Mouse (Mus musculus) CD4-positive, CD25-positive, alpha-beta regulatory T cell, adult 2 months (primary cell): ENCODE data around the gene Hap1.

Experiments used
- DNase-seq: peaks from one replicate; pipeline ENCODE4 v3.0.0-alpha.2; 2012; ENCODE audit warnings: low read depth, low spot score

The Hap1 gene

DNA sequence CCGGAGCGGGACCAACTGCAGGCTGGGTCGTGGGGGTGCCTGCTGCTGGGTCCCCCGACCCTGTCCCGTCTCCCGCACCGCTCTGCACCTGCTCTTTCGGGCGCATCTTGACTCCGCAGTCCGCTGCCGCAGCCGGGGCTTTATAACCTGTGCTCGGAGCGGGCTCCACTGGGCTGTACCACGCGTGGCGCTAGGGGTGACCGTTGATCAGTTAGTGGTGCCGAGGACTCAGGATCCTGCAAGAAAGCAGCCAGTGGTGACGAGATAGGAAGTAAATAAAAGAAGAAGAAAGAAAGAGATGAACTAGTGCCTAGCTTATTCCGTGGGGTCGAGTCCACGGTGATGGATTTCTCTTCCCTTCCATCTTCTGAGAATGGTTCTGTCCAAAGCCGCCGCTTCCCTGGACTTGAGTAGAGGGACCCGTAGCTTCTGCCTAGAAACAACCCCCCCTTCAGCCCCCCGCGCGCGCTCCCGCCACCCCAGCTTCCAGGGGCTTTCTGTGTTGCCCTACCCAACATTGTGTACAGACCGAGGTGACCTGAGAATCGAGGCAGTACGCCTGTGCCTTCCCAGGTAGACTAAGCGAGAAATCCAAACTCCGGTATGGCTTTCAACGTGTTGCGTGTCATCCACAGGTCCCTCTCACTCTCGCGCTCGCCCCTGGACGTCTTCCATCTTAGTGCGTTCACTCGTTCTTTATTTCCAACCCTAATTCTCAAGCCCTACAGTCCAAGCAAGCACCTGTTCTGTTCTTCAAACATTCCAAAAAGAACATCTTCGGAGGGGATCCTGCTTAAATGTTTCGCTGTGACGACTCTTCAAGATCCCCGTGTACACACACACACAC lies at the start of gene Hap1:
Gene Hap1, minus strand, starts transcription at position 157 of the 847 bp plus-strand sequence.
- DNase-seq = peak; percentile 73

DNA sequence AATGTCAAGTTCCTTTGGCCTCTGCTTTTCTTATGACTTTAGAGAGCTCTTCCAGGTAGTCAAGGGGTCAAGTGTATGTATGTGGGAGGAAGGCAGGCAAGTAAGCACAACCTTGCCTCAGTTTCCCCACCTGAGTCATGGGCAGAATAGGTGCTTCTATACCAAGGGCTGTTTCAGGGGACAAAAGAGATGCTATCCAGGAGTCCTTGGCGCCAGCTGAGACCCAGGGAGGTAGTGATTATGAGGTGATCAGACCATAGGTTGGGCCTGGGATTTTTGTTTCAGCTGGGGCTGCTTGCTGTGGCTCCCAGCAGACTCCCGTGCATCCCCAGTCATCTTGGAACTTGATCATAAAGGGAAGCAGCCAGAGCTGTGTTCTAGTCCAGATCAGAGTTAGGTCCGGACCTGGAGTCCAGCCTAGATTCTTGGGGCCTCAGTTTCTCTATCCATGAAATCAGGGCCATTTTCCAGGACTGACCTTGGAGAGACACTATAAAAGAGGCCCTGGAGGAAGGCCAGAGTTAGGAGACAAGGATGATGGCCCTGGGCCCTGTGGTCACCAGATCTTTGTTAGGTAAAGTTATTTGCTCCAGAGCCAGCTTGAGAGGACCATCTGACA lies 48.6 kb upstream of the Hap1 start:
- no peak for DNase-seq

GRCm38 (mm10) chr11:100403445-100404134 lies 47.7 kb upstream of the Hap1 start:
- no peak for DNase-seq

DNA sequence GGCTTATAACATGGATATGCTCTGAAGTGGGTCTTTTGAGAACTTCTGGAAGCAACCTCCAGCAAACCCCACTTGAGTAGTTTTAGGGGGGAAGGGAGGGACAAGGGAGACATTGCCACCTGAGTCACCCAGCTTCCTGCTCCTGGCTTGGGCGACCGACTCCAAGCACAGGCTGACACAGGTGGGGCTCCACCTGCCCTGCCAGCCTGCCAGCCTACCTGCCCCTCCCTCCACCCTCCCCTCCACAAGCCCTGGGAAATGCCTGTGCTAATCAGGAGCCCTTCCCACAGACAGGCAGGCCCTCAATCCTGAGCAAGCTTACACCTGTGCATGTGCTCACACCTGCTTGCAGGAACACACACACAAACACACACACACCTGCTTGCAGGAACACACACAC lies 46.8 kb upstream of the Hap1 start:
- no peak for DNase-seq

DNA sequence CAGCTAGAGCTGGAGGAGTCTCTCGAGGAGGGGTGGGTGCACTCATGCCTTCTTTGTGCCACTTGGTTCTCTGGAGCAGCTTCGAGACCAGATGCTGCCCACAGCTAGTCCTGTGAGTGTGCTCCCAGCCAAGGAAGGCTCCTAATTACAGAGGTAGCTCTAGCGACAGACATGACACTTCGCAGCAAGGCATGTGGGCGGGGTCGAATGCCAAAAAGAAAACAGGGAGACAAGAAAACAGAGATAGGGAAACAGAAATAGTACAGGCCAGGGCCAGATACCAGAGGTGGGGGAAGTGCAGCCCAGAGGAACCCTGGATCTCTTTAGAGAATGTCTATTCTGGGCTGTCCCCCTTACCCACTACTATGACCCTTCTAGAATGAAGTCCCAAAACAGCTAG lies 46.3 kb upstream of the Hap1 start:
- DNase-seq = no peak

DNA sequence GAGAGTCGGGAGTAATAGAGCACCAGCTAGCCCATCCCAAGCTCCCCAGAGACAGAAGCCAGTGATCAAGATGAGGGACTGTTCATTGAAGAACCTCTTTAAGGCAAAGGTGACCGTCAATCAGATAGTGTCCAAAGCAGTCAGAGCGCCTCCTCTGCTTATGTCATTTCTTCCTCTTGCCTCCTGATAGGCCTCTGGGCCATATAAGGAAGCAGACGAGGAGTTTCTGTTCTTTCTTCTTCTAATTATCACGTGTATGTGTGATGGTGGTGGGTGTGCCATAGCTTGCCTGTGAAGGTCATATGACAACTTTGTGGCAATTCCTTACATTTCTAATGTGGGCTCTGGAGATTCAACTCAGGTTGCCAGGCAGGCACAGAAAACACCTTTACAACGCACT lies 44.9 kb upstream of the Hap1 start:
- DNase-seq = no peak

DNA sequence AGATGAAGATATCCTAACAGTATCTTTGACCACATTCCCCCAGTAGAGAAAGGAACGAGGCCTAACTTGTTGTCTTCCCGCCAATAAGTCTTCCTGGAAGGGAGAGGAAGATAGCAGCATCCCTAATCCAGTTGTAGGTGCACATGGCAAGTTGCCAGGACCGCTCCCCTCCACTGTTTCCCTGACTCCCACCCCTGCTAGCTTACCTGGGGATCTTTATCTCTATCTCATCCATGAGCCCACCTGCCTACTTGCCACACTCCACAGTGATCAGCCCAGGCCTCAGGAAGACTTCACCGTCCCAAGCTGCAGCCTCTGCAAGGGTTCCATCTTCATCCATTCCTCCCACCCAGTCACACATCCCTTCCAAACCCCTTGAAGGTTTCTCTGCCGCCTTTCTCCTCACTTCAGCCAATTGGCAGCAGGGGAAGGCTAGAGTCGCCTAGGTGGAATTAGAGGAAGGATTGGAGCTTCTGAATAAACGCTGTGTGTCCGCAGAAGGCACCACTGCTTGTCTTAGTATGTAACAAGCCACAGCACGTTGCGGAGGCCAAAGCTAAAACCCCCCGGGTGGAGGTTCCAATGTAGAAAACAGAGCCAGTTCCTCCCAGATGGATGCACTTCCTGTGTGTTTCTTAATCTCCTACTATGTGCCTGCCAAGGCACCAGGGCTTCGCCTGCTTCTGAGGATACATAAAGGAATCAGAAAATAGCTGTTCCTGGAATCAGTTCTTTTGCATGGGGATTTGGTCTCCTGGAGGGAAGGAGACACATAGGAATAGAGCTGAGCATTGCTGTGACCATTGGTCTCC lies 44.0 kb upstream of the Hap1 start:
- no peak for DNase-seq

- peak; percentile 56 for DNase-seq
These were observed 43.4 kb upstream of the Hap1 start for GRCm38 (mm10) chr11:100399320-100399719.

GRCm38 (mm10) chr11:100398517-100398916 lies 42.6 kb upstream of the Hap1 start:
- no peak for DNase-seq

DNA sequence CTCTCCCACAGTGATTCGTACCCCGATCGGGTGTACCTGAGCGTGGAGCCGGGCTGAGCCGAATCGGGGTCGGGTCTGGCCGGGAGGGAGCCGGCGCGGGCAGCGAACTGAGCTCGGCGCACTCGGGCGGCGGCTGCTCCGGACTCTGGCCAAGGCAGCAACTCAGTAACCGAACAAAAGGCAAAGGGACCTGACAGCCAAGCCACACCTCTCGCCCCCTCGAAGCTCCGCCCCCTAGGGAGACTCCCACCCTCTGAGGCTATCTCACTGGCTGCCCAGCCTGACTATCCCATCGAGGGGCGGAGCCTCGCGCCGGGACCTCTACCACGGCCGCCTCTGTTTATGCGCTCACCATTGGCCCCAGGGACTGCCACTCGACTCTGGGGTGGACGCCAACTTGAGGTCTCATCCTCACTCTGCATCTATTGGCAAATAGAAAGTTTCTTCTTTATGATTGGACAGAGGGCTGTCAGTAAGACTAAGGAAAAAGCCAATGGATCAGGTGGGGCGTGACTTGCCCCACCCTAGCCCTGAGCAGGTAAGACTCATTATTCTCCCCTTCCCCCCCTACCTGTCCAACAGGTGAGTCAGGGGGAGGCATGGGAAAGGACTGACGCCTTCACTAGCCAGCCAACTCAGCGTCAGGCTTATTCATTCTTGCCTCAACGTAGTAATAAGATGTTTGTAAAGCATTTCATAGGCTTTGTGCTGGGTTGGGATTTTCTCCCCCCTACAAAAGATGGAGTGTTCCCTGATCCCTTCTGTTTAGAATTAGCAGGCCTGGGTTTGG lies 41.9 kb upstream of the Hap1 start, which contains the start of gene Jup:
Gene Jup, minus strand, starts transcription at position 164 of the 790 bp plus-strand sequence.
- DNase-seq = peak; percentile 93

DNA sequence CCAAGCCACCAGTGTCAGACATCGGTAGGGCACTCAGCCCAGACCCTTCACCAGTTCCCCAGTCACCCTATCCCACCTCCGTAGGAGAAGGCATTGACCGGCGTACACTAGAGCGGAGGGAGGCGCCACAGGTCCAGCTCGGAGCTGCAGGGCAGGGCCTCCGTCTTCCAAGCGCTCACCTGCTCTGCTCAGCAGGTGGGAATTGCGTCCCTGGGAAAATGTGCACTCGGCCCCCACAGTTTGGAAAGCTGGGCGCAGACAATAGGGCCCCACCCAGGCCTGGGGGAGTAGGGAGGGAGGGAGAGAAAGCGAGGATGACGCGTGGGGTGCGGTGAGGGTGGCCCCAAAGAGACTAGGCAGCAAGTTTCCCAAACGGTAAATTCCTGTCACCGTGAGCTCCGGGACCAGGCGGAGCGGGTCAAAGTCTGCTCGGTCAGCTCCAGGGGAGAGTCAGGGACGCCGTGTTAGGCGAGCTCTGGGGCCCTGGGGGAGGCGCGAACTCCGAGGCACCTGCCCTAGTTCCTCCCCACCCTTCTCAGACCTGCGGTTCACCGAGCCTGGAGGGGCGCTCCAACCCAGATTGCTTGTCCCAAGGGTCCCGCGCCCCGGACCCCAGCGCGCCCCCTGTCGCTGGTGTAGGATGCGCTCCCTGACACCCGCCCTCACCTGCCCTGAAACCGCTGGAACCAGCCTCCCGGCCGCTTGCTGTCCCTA lies 41.1 kb upstream of the Hap1 start:
- peak; percentile 62 for DNase-seq

DNA sequence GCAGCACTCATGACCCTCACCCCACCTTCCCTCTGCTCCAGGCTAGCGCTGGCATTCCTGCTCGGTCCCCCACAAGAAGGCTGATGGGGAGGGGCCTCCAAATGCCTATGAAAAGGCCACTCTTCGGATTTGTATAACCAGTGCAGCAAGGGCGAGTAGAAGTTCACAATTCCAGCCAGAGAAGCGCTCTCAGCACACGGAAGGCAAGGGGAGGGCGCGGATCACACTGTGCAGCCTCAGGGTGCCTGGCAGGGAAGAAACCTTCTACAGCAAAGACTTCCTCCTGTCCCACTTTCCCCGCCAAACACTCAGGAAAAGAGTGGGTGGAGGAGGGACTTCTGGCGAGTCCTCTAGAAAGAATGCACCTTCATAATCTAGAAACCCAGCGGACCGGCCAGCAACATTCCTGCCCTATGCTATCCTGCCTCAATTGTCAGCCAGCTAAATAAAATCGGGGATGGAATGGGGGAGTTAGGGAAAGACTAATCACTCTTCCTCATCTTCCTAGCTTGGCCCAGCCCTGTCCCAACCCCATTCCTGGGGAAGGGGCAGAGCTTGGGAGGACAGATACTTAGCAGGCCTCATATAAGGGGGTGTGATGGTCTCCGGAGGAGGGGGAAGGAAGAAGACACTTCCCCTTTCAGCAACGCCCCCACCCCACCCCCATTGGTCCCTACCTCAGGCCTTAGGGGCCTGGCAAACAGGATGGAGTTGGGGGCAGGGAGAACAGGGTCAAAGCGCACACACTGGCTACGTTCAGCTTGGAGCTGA lies 40.1 kb upstream of the Hap1 start:
- no peak for DNase-seq

DNA sequence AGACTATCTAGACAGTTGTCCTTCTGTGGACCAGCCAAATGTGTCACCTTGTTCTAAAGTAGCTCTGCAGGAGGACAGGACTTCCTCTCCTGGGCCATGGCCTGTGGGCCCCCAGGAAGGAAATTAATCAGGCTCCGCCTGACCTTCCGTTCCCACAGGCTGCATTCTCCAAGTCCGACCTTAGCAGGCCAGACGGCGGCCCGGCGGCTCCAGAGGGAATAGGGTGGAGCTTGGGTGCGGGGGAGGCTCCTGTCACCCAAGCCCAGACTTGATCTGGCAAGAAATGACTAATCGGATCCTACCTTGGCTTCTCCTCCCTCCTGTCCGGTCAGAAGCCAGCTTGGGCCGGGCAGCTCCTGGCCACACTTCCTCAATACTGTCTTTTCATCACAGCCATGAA lies 39.3 kb upstream of the Hap1 start:
- DNase-seq = no peak

DNA sequence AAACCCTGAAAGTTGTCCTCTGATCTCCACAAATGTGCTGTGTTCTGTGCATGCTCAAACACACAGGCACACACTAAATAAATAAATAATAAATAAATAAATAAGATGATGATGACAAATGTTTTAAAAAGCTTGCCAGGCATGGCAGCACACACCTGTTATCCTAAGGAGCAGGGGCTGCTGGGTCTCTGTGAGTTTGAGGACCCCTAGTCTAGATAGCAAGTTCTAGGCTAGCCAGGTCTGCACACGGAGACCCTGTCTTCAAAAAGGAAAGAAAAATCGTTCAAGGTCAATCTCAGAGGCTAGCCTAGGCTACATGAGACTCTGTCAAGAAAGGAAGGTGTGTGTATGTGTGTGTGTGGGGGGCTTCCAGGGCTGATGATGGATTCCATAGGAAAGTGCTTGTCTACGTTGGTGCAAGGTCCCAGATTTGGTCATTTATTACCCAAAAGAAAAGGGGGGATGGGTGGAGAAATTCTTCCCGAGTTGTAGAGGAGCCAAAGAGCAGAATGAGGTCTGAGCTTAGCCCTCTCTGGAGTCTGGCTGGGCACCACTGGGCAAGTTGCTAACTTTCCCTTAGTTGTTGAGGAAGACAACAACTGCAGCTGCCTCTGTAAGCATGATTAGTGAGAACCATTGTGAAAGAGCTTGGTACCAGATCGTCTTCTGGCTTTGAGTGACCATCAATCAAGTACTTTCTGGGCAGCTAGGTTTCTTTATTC lies 38.6 kb upstream of the Hap1 start:
- no peak for DNase-seq

GRCm38 (mm10) chr11:100393733-100394132 lies 37.8 kb upstream of the Hap1 start:
- no peak for DNase-seq

DNA sequence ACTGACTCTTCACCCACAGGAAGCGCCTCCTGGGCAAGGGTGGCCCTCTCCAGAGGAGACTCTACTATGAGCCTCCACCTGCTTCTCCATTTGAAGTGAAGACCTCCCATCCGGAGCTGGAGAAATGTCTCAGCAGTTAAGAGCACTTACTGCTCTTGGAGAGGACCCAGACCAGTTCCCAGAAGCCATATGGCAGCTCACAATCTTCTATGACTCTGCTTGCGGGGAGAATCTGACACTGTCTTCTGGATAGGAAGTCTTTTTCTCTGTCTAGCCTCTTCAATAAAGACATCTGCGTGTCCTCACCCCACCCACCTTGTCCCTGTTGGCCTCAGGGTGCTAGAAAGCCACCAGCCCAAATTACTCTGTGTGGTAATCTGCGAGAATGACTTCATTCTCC lies 37.0 kb upstream of the Hap1 start:
- no peak for DNase-seq

GRCm38 (mm10) chr11:100391884-100392345 lies 36.0 kb upstream of the Hap1 start:
- DNase-seq = no peak

DNA sequence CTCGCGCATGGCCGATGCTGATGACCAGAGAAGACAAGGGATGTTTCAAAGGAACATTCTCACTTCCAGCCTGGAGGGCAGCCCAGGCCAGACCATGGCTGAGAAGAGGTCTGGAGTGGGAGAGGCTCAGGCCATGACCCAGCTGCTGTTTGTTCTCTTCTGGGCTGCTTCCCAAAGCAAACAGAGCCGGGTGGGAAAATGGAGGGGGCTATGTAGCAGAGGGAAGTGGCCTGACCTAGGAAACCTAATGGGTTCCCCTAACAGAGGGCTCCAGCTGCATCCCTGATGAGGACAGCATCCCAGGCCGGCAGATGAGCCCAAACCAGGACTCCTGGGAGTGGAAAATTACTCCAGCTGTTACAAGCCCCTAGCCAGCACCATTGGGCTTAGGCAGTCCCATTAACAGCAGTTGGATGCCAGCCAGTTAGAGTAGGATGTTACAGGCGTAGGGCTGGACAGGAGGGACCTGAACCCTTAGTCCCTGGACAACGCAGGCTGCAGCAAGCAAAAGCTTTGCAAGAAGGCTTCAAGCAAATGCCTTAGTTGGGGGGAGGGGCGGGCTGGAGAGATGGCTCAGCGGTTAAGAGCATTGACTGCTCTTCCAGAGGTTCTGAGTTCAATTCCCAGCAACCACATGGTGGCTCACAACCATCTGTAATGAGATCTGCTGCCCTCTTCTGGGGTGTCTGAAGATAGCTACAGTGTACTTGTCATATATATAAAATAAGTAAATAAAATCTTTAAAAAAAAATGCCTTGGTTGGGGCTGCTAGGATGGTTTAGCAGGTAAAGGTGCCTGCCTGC lies 35.4 kb upstream of the Hap1 start:
- no peak for DNase-seq
